Mouse (Mus musculus): Measurements from ENCODE around the gene Vcl. TPM values are rescaled to one million over a fixed set of nuclear protein-coding genes. Genes with fewer than 3 reads are reported as not detected.
A peak's percentile ranks its signal among the peaks of the same experiment; 100 is the strongest.

The Vcl gene
- polyA plus RNA-seq, 1 experiment from 2014 or later = 15.5 TPM

GRCm38 (mm10) chr14:21029025-21029659 lies 99.9 kb downstream of the Vcl start:
- ATAC-seq (ENCODE audit: low FRiP score, low read depth) = peak; percentile 45
- no peaks in the 10 kb centered on the region for H3K4me1 ChIP-seq (replicated peaks)
- H3K36me3 ChIP-seq = peaks cover 22% of the 10 kb centered on the region
- no peak overlapping the region for H3K9ac ChIP-seq
- no peaks in the 10 kb centered on the region for H3K9me3 ChIP-seq
- WGBS = 90% methylated on average over 11 of the region's 11 CpGs
- no peak overlapping the region for H3K4me2 ChIP-seq
- no peak overlapping the region for H3K4me3 ChIP-seq
- no peak overlapping the region for H3K27ac ChIP-seq (replicated peaks)
- no peaks in the 10 kb centered on the region for H3K27me3 ChIP-seq

- 62% methylated on average over 6 of the region's 6 CpGs for WGBS
These were observed 102.7 kb downstream of the Vcl start for GRCm38 (mm10) chr14:21031783-21032511.

DNA sequence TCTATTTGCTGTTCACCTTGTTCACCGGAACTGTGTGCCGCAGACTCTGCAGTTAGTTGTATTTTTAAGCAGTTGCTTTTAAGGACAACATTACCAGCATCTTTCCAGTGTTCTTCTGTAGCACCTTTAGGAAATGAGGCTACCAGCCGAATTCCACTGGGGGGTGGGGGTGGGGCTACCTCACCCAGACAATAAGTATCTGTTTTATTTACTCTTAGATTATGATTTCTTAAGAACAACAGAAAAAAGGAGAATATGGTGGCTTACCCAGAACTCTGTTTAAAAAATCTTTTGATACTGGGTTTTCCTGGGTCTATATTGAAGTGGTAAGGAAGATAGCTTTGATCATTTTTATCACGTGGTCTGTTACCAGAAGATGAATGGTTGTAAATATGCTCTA lies 105.1 kb downstream of the Vcl start:
- no peak overlapping the region for H3K4me2 ChIP-seq
- no peak overlapping the region for H3K27ac ChIP-seq (replicated peaks)
- no peak overlapping the region for H3K9ac ChIP-seq
- peaks cover 44% of the 10 kb centered on the region for H3K36me3 ChIP-seq
- H3K27me3 ChIP-seq = no peaks in the 10 kb centered on the region
- H3K4me3 ChIP-seq = no peak overlapping the region
- no peaks in the 10 kb centered on the region for H3K9me3 ChIP-seq
- 92% methylated on average over 4 of the region's 4 CpGs for WGBS
- no peak for ATAC-seq (ENCODE audit: low FRiP score, low read depth)
- H3K4me1 ChIP-seq (replicated peaks) = no peaks in the 10 kb centered on the region

More at GRCm38 (mm10) chr14:21031783-21032511, 102.7 kb downstream of the Vcl start:
- no peak overlapping the region for H3K4me2 ChIP-seq
- no peaks in the 10 kb centered on the region for H3K9me3 ChIP-seq
- H3K27me3 ChIP-seq = no peaks in the 10 kb centered on the region
- H3K36me3 ChIP-seq = peaks cover 30% of the 10 kb centered on the region
- no peak overlapping the region for H3K27ac ChIP-seq (replicated peaks)
- H3K4me1 ChIP-seq (replicated peaks) = no peaks in the 10 kb centered on the region
- no peak overlapping the region for H3K9ac ChIP-seq
- ATAC-seq (ENCODE audit: low FRiP score, low read depth) = 0 out of 2 replicates have a peak, but pooled peaks have one; percentile 27
- H3K4me3 ChIP-seq = no peak overlapping the region

DNA sequence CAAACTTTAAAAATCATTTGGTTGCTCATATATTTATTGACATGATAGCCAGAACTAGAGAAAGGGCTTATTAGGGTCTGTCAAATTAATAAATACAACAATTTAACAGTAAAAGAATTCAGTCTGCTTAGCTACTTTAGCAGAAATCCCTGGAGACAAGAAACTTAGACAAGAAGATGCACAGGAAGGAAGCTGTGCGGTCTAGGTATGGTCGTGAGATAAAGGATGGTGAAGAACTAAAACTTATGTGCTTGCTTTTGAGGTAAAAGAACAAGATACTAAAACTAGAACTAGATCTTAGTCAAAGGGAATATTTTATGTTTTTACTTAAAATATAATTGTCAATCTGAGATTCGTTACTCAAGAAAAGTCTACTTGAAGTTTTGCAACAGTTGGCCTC lies 105.6 kb downstream of the Vcl start:
- no peak overlapping the region for H3K4me3 ChIP-seq
- H3K27ac ChIP-seq (replicated peaks) = no peak overlapping the region
- H3K9me3 ChIP-seq = no peaks in the 10 kb centered on the region
- H3K9ac ChIP-seq = no peak overlapping the region
- H3K36me3 ChIP-seq = peaks cover 43% of the 10 kb centered on the region
- H3K4me1 ChIP-seq (replicated peaks) = no peaks in the 10 kb centered on the region
- H3K27me3 ChIP-seq = no peaks in the 10 kb centered on the region
- no peak overlapping the region for H3K4me2 ChIP-seq
- no peak for ATAC-seq (ENCODE audit: low FRiP score, low read depth)
- WGBS = 90% methylated on average over 3 of the region's 3 CpGs

- Histone ChIP-seq H3K9me3 (no peaks in the 10 kb centered on the region), H3K4me2 (no peak overlapping the region), H3K4me1 (replicated peaks) (no peaks in the 10 kb centered on the region), H3K36me3 (peaks cover 45% of the 10 kb centered on the region), H3K9ac (no peak overlapping the region), H3K27me3 (no peaks in the 10 kb centered on the region), H3K27ac (replicated peaks) (no peak overlapping the region), H3K4me3 (no peak overlapping the region)
- no peak for ATAC-seq (ENCODE audit: low FRiP score, low read depth)
- WGBS = 95% methylated on average over 12 of the region's 12 CpGs
These were observed 109.9 kb downstream of the Vcl start for GRCm38 (mm10) chr14:21039077-21039476.

DNA sequence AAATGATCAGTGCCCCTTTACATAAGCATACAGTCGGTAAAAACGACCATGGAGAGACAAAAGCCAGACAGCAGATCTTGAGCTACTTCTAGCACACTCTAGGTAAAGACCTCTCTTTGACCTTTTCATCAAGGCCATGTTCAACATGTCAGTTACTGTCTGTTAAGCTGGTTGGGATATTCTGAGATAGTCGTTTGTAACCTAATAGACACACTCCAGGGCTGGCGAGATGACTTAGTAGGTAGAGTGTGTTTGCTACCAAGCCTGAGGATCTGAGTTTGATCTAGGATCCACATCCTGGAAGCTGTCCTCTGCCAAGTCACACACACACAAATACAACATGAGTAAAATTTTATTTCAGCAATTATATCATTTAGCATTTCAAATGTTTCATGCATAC lies 110.4 kb downstream of the Vcl start:
- Histone ChIP-seq H3K27me3 (no peaks in the 10 kb centered on the region), H3K27ac (replicated peaks) (no peak overlapping the region), H3K4me1 (replicated peaks) (no peaks in the 10 kb centered on the region), H3K9me3 (no peaks in the 10 kb centered on the region), H3K36me3 (peaks cover 43% of the 10 kb centered on the region), H3K4me2 (no peak overlapping the region), H3K4me3 (no peak overlapping the region), H3K9ac (no peak overlapping the region)
- ATAC-seq (ENCODE audit: low FRiP score, low read depth) = no peak
- 91% methylated on average over 4 of the region's 4 CpGs for WGBS

- Histone ChIP-seq H3K4me3 (no peak overlapping the region), H3K9me3 (no peaks in the 10 kb centered on the region), H3K27me3 (no peaks in the 10 kb centered on the region), H3K36me3 (peaks cover 6% of the 10 kb centered on the region), H3K4me2 (no peak overlapping the region), H3K27ac (replicated peaks) (no peak overlapping the region), H3K4me1 (replicated peaks) (peaks cover 10% of the 10 kb centered on the region), H3K9ac (no peak overlapping the region)
- 86% methylated on average over 2 of the region's 2 CpGs for WGBS
- no peak for ATAC-seq (ENCODE audit: low FRiP score, low read depth)
These were observed 118.6 kb downstream of the Vcl start for GRCm38 (mm10) chr14:21047840-21048239.

GRCm38 (mm10) chr14:21048879-21049278 lies 119.7 kb downstream of the Vcl start:
- Histone ChIP-seq H3K9ac (no peak overlapping the region), H3K4me2 (no peak overlapping the region), H3K27ac (replicated peaks) (no peak overlapping the region), H3K4me1 (replicated peaks) (peaks cover 16% of the 10 kb centered on the region), H3K9me3 (no peaks in the 10 kb centered on the region), H3K27me3 (no peaks in the 10 kb centered on the region), H3K36me3 (peaks cover 3% of the 10 kb centered on the region), H3K4me3 (no peak overlapping the region)
- ATAC-seq (ENCODE audit: low FRiP score, low read depth) = no peak

- H3K4me3 ChIP-seq = peak overlapping the region; percentile 95
- WGBS = 71% methylated on average over 3 of the region's 3 CpGs
- H3K4me2 ChIP-seq = peak overlapping the region; percentile 82
- no peaks in the 10 kb centered on the region for H3K27me3 ChIP-seq
- H3K9me3 ChIP-seq = no peaks in the 10 kb centered on the region
- peaks cover 16% of the 10 kb centered on the region for H3K4me1 ChIP-seq (replicated peaks)
- no peak for ATAC-seq (ENCODE audit: low FRiP score, low read depth)
- H3K9ac ChIP-seq = no peak overlapping the region
- H3K36me3 ChIP-seq = no peaks in the 10 kb centered on the region
- no peak overlapping the region for H3K27ac ChIP-seq (replicated peaks)
These were observed 121.5 kb downstream of the Vcl start for GRCm38 (mm10) chr14:21050734-21051133.

GRCm38 (mm10) chr14:21051380-21052111 lies 122.3 kb downstream of the Vcl start:
- no peak for ATAC-seq (ENCODE audit: low FRiP score, low read depth)
- peak overlapping the region; percentile 85 for H3K9ac ChIP-seq
- H3K27ac ChIP-seq (replicated peaks) = peak overlapping the region; percentile 96
- no peaks in the 10 kb centered on the region for H3K36me3 ChIP-seq
- peaks cover 16% of the 10 kb centered on the region for H3K4me1 ChIP-seq (replicated peaks)
- H3K27me3 ChIP-seq = no peaks in the 10 kb centered on the region
- H3K4me2 ChIP-seq = peak overlapping the region; percentile 82
- H3K9me3 ChIP-seq = no peaks in the 10 kb centered on the region
- WGBS = 9% methylated on average over 28 of the region's 28 CpGs
- H3K4me3 ChIP-seq = peak overlapping the region; percentile 95

- H3K9me3 ChIP-seq = no peaks in the 10 kb centered on the region
- no peaks in the 10 kb centered on the region for H3K36me3 ChIP-seq
- peak within 1 kb of the TSS; percentile 82 for H3K4me2 ChIP-seq
- H3K9ac ChIP-seq = peak within 1 kb of the TSS; percentile 85
- peak; percentile 98 for ATAC-seq (ENCODE audit: low FRiP score, low read depth)
- H3K4me1 ChIP-seq (replicated peaks) = peaks cover 16% of the 10 kb centered on the region
- H3K27me3 ChIP-seq = no peaks in the 10 kb centered on the region
- H3K27ac ChIP-seq (replicated peaks) = peak within 1 kb of the TSS; percentile 96
- WGBS = under 1% methylated on average over 48 of the region's 48 CpGs
- H3K4me3 ChIP-seq = peak within 1 kb of the TSS; percentile 95
These were observed 123.0 kb downstream of the Vcl start, which contains the start of the genes Ap3m1 and Adk for GRCm38 (mm10) chr14:21052112-21052780. Gene Ap3m1 (minus strand): TSS chr14:21052508. Gene Adk (plus strand): TSS chr14:21052574.

Data from hindbrain, embryonic 15.5 days (tissue).